Mouse (Mus musculus) heart, adult 2 months (tissue): Measurements from ENCODE around the gene Ctla4. TPM values are rescaled to one million over a fixed set of nuclear protein-coding genes. Genes with fewer than 3 reads are reported as not detected.

Experiments
- DNase-seq, 2 experiments: peaks; one replicate each; pipeline ENCODE4 v3.0.0; 2021
- H3K27ac ChIP-seq: fragments of 200-600 bp; 2 replicates; pipeline ENCODE4 v1.8.1; 2022
- H3K27me3 ChIP-seq: fragments of 200-500 bp; 2 replicates; pipeline ENCODE4 v1.6.1; 2012; ENCODE audit warnings: mild to moderate bottlenecking, low read length, inconsistent platforms, mixed read lengths; ENCODE audit not compliant: control insufficient read depth, insufficient read depth
- H3K36me3 ChIP-seq: fragments of 200-500 bp; 2 replicates; pipeline ENCODE4 v1.6.1; 2012; ENCODE audit warnings: low read length, inconsistent platforms; ENCODE audit not compliant: control insufficient read depth, insufficient read depth
- H3K4me1 ChIP-seq: fragments of 200-500 bp; 2 replicates; pipeline ENCODE4 v1.6.1; 2011; ENCODE audit warnings: low read length; ENCODE audit not compliant: control insufficient read depth, insufficient read depth
- H3K4me3 ChIP-seq: fragments of 200-600 bp; 2 replicates; pipeline ENCODE4 v1.8.1; 2022
- H3K79me2 ChIP-seq: fragments of 200-500 bp; replicated peaks from 2 replicates; pipeline ENCODE4 v1.6.1; 2012; ENCODE audit warnings: mild to moderate bottlenecking, inconsistent platforms, low read length, moderate library complexity, mixed read lengths; ENCODE audit not compliant: control insufficient read depth, insufficient read depth
- H3K9ac ChIP-seq: fragments of 200-500 bp; 2 replicates; pipeline ENCODE4 v1.6.1; 2012; ENCODE audit warnings: low read depth, mild to moderate bottlenecking, control low read depth, inconsistent platforms, low read length, mixed read lengths
- CTCF ChIP-seq: fragments of 200-600 bp; IDR thresholded peaks from 2 replicates; pipeline ENCODE4 v1.8.1; 2022; ENCODE audit warnings: antibody characterized with exemption, mild to moderate bottlenecking, moderate library complexity
- EP300 ChIP-seq: fragments of 200-500 bp; IDR thresholded peaks from 2 replicates; pipeline ENCODE4 v1.6.1; 2011; ENCODE audit warnings: low read depth, low read length, control low read depth; ENCODE audit not compliant: insufficient read depth
- POLR2A ChIP-seq: fragments of 200-500 bp; IDR thresholded peaks from 2 replicates; pipeline ENCODE4 v1.6.1; 2011; ENCODE audit warnings: mild to moderate bottlenecking, low read depth, low read length, control low read depth; ENCODE audit not compliant: insufficient read depth
- WGBS: fragments of 180-500 bp; shearing (Covaris S2); methylation state at CpG from one replicate; pipeline ENCODE4 v1.1.7; 2018; 5-methylcytosine and 5-hydroxymethylcytosine counted together
- intact Hi-C: fragments of 180-260 bp; cut with DNase I; formaldehyde crosslinking; loops from one replicate; pipeline ENCODE4 v1.15.1; 2025
- polyA plus RNA-seq: library from polyadenylated mRNA; depleted of rRNA; stranded (reverse); fragments of >200 nt; gene quantifications from 2 replicates; pipeline ENCODE4 v1.2.3, GENCODE M21; 2012
- total RNA-seq, 2 experiments: library from RNA; stranded (reverse); gene quantifications; 2 replicates each; pipeline ENCODE4 v1.2.3; 2021

Ctla4 gene
- total and polyA plus RNA-seq, 3 experiments: 0.74 to 0.91 (median 0.86) TPM

- no peak for DNase-seq
- Histone ChIP-seq H3K27ac (peak overlapping the region; percentile 58), H3K4me3 (no peak overlapping the region), H3K79me2 (no peaks in the 10 kb centered on the region), H3K9ac (no peak overlapping the region), H3K27me3 (no peaks in the 10 kb centered on the region), H3K4me1 (peaks cover 31% of the 10 kb centered on the region), H3K36me3 (peaks cover 5% of the 10 kb centered on the region)
- 48% methylated on average over 5 of the region's 5 CpGs for WGBS
- TF ChIP-seq EP300: no peak
- no peak for TF ChIP-seq CTCF
- no peak for TF ChIP-seq POLR2A
- intact Hi-C loops: loop anchor here (2.0 to 5.0 kb wide), 6 partner anchors 194 to 519 kb away; partner anchors contain the start of genes Abi2 and Cyp20a1
These were observed 25.4 kb upstream of the Ctla4 start for GRCm38 (mm10) chr1:60861431-60861830.

GRCm38 (mm10) chr1:60862510-60862909, 24.3 kb upstream of the Ctla4 start:
- H3K27ac ChIP-seq: peak overlapping the region; percentile 58
- no peaks in the 10 kb centered on the region for H3K27me3 ChIP-seq
- H3K9ac ChIP-seq: no peak overlapping the region
- DNase-seq: no peak
- intact Hi-C loops: loop anchor here (2.0 to 5.0 kb wide), 6 partner anchors 98 to 520 kb away; partner anchors contain the start of genes Cd28 and Cyp20a1
- WGBS: 39% methylated on average over 3 of the region's 3 CpGs
- H3K4me1 ChIP-seq: peaks cover 29% of the 10 kb centered on the region
- no peaks in the 10 kb centered on the region for H3K79me2 ChIP-seq
- no peak overlapping the region for H3K4me3 ChIP-seq
- peaks cover 5% of the 10 kb centered on the region for H3K36me3 ChIP-seq
- TF ChIP-seq EP300: no peak
- no peak for TF ChIP-seq POLR2A
- no peak for TF ChIP-seq CTCF

- TF ChIP-seq POLR2A: no peak; the same call in 1 of the 2 replicates
- TF ChIP-seq EP300: peak; percentile 85
- no peak for TF ChIP-seq CTCF
- no peaks in the 10 kb centered on the region for H3K79me2 ChIP-seq
- H3K36me3 ChIP-seq: peaks cover 5% of the 10 kb centered on the region
- no peak overlapping the region for H3K4me3 ChIP-seq
- peaks cover 27% of the 10 kb centered on the region for H3K4me1 ChIP-seq
- WGBS: 31% methylated on average over 13 of the region's 13 CpGs
- DNase-seq: peak; percentile 63 to 78
- peak overlapping the region; percentile 58 for H3K27ac ChIP-seq
- H3K27me3 ChIP-seq: no peaks in the 10 kb centered on the region
- intact Hi-C loops: loop anchor here (2.0 to 5.0 kb wide), 6 partner anchors 98 to 521 kb away; partner anchors contain the start of genes Cd28 and Cyp20a1
- peak overlapping the region; percentile 11; the same call in 1 of the 2 replicates for H3K9ac ChIP-seq
These were observed 23.8 kb upstream of the Ctla4 start for GRCm38 (mm10) chr1:60862951-60863461.

GRCm38 (mm10) chr1:60863701-60864100, 23.1 kb upstream of the Ctla4 start:
- Histone ChIP-seq H3K4me1 (peaks cover 27% of the 10 kb centered on the region), H3K27me3 (no peaks in the 10 kb centered on the region), H3K36me3 (peaks cover 5% of the 10 kb centered on the region), H3K4me3 (no peak overlapping the region), H3K79me2 (no peaks in the 10 kb centered on the region), H3K27ac (peak overlapping the region; percentile 58), H3K9ac (no peak overlapping the region)
- TF ChIP-seq EP300 (no peak), CTCF (no peak), POLR2A (no peak)
- WGBS: 78% methylated on average over 3 of the region's 3 CpGs
- DNase-seq: no peak
- intact Hi-C loops: loop anchor here (2.0 to 5.0 kb wide), 6 partner anchors 97 to 521 kb away; partner anchors contain the start of genes Cd28 and Cyp20a1

- no peak for TF ChIP-seq CTCF
- TF ChIP-seq POLR2A: no peak
- H3K4me3 ChIP-seq: no peak overlapping the region
- H3K27ac ChIP-seq: peak overlapping the region; percentile 59
- no peak overlapping the region for H3K9ac ChIP-seq
- intact Hi-C loops: no loop called here
- peaks cover 5% of the 10 kb centered on the region for H3K36me3 ChIP-seq
- 69% methylated on average over 2 of the region's 2 CpGs for WGBS
- no peaks in the 10 kb centered on the region for H3K79me2 ChIP-seq
- H3K27me3 ChIP-seq: no peaks in the 10 kb centered on the region
- H3K4me1 ChIP-seq: peaks cover 24% of the 10 kb centered on the region
- DNase-seq: no peak
These were observed 21.6 kb upstream of the Ctla4 start for GRCm38 (mm10) chr1:60865167-60865566.

GRCm38 (mm10) chr1:60866043-60866442, 20.8 kb upstream of the Ctla4 start:
- 67% methylated on average over 5 of the region's 5 CpGs for whole genome bisulfite sequencing
- Histone ChIP-seq H3K36me3 (peaks cover 5% of the 10 kb centered on the region), H3K27ac (no peak overlapping the region; the same call in 1 of the 2 replicates), H3K4me1 (peaks cover 19% of the 10 kb centered on the region), H3K27me3 (no peaks in the 10 kb centered on the region), H3K4me3 (no peak overlapping the region), H3K9ac (no peak overlapping the region), H3K79me2 (no peaks in the 10 kb centered on the region)
- no peak for DNase-seq
- TF ChIP-seq POLR2A (no peak), CTCF (no peak)
- intact Hi-C loops: no loop called here
